Mouse (Mus musculus) large intestine, adult 2 months (tissue): ENCODE measurements around the gene Fbln2. TPM values are rescaled to one million over a fixed set of nuclear protein-coding genes. Genes with fewer than 3 reads are reported as not detected.

Experiments used
- DNase-seq: peaks from one replicate; pipeline ENCODE4 v3.0.0-alpha.2; 2012; ENCODE audit warnings: low read depth, low spot score
- WGBS: fragments of 180-500 bp; shearing (Covaris S2); methylation state at CpG from one replicate; pipeline ENCODE4 v1.1.7; 2018; 5-methylcytosine and 5-hydroxymethylcytosine counted together
- polyA plus RNA-seq: library from polyadenylated mRNA; depleted of rRNA; stranded (reverse); fragments of >200 nt; gene quantifications from 2 replicates; pipeline ENCODE4 v1.2.3, GENCODE M21; 2012; rRNA removed

Fbln2 gene
- polyA plus RNA-seq, 1 experiment: 20.2 TPM

GRCm38 (mm10) chr6:91295431-91295830, 83.2 kb downstream of the Fbln2 start:
- WGBS: 52% methylated on average over 4 of the region's 4 CpGs
- no peak for DNase-seq

GRCm38 (mm10) chr6:91298828-91299227, 86.6 kb downstream of the Fbln2 start:
- no peak for DNase-seq

GRCm38 (mm10) chr6:91300079-91300478, 87.8 kb downstream of the Fbln2 start:
- no peak for DNase-seq
- WGBS: 61% methylated on average over 3 of the region's 3 CpGs

More at GRCm38 (mm10) chr6:91298828-91299227, 86.6 kb downstream of the Fbln2 start:
- WGBS: 7% methylated on average over 6 of the region's 6 CpGs

- 55% methylated on average over 1 of the region's 1 CpGs for WGBS
- DNase-seq: no peak
Measured at GRCm38 (mm10) chr6:91301839-91302238, 89.6 kb downstream of the Fbln2 start.

GRCm38 (mm10) chr6:91302337-91302736, 90.1 kb downstream of the Fbln2 start:
- WGBS: 77% methylated on average over 3 of the region's 3 CpGs

GRCm38 (mm10) chr6:91304172-91304571, 91.9 kb downstream of the Fbln2 start:
- DNase-seq: no peak
- WGBS: 67% methylated on average over 4 of the region's 4 CpGs

More at GRCm38 (mm10) chr6:91302337-91302736, 90.1 kb downstream of the Fbln2 start:
- DNase-seq: no peak

- DNase-seq: no peak
Measured at GRCm38 (mm10) chr6:91307972-91308371, 95.7 kb downstream of the Fbln2 start.

GRCm38 (mm10) chr6:91311204-91311603, 98.9 kb downstream of the Fbln2 start:
- WGBS: 81% methylated on average over 5 of the region's 5 CpGs
- no peak for DNase-seq

More at GRCm38 (mm10) chr6:91307972-91308371, 95.7 kb downstream of the Fbln2 start:
- 36% methylated on average over 1 of the region's 1 CpGs for WGBS

GRCm38 (mm10) chr6:91312491-91312890, 100.2 kb downstream of the Fbln2 start:
- DNase-seq: no peak
- WGBS: 37% methylated on average over 9 of the region's 9 CpGs

Other genes with a start within 250 kb of the Fbln2 start
- gene Iqsec1, start 223.8 kb upstream of the Fbln2 start, polyA plus RNA-seq: 24.9 and 34.3 TPM in 2 replicates
- gene Nup210, start 95.6 kb upstream of the Fbln2 start, polyA plus RNA-seq: 22.4 and 23.2 TPM in 2 replicates
- 16.7 and 24.3 TPM in 2 replicates for gene Hdac11, start 55.8 kb upstream of the Fbln2 start, polyA plus RNA-seq
- not detected in 2 replicates for gene Wnt7a, start 198.9 kb downstream of the Fbln2 start, polyA plus RNA-seq